Mouse (Mus musculus) frontal cortex, adult 2 months (tissue): ENCODE results near the gene Abca15. TPM values are rescaled to one million over a fixed set of nuclear protein-coding genes. Genes with fewer than 3 reads are reported as not detected.
A peak's percentile ranks its signal among the peaks of the same experiment; 100 is the strongest.
"Not testable (repeated sequence)": the region's sequence is repeated elsewhere in the genome, so short reads cannot be mapped to it uniquely, and the experiment has no call there.

Experiments used
- DNase-seq, 2 experiments: peaks; one replicate each; pipeline ENCODE4 v3.0.0; 2022; ENCODE audit warnings: low spot score in 1 of 2; ENCODE audit errors: extremely low spot score in 1 of 2
- polyA plus RNA-seq: library from polyadenylated mRNA; depleted of rRNA; stranded (reverse); fragments of >200 nt; gene quantifications from 2 replicates; pipeline ENCODE4 v1.2.3, GENCODE M21; 2012; rRNA removed

Gene Abca15
- polyA plus RNA-seq, result 0.04 TPM in 1 of 2 replicates, not detected in the other

- peak in 1 of 2 experiments; percentile 13 for DNase-seq
These were observed at the start of gene Abca15 for GRCm38 (mm10) chr7:120328087-120328793. Gene Abca15, plus strand, starts transcription at chr7:120328670.

GRCm38 (mm10) chr7:120285286-120285685, 43.2 kb upstream of the Abca15 start:
- DNase-seq, result no peak

- DNase-seq, result peak; percentile 50 to 60
These were observed 12.4 kb upstream of the Abca15 start for GRCm38 (mm10) chr7:120316086-120316485.

GRCm38 (mm10) chr7:120322963-120323362, 5.5 kb upstream of the Abca15 start:
- DNase-seq, result no peak

GRCm38 (mm10) chr7:120325911-120326310, 2.6 kb upstream of the Abca15 start:
- not testable (repeated sequence) for DNase-seq

- peak; percentile 7 to 69 for DNase-seq
These were observed 1.0 kb upstream of the Abca15 start for GRCm38 (mm10) chr7:120327220-120328073.

GRCm38 (mm10) chr7:120361159-120361558, 32.7 kb downstream of the Abca15 start:
- no peak for DNase-seq

- no peak for DNase-seq
These were observed 81.0 kb downstream of the Abca15 start, which contains the start of gene Abca16 for GRCm38 (mm10) chr7:120409447-120409846. Gene Abca16, plus strand, starts transcription at chr7:120409647.

GRCm38 (mm10) chr7:120412391-120412790, 83.9 kb downstream of the Abca15 start:
- no peak for DNase-seq

- DNase-seq, result no peak
These were observed 98.2 kb downstream of the Abca15 start for GRCm38 (mm10) chr7:120426625-120427024.

- no peak for DNase-seq
These were observed 103.0 kb downstream of the Abca15 start for GRCm38 (mm10) chr7:120431464-120431863.

Other genes with a start within 250 kb of the Abca15 start
- gene Dnah3, start 233.4 kb upstream of the Abca15 start, polyA plus RNA-seq, result 0.02 and 0.06 TPM in 2 replicates
- gene Tmem159, start 226.3 kb upstream of the Abca15 start, polyA plus RNA-seq, result 12.0 and 14.8 TPM in 2 replicates
- 0.24 and 0.32 TPM in 2 replicates for gene Zp2, start 183.4 kb upstream of the Abca15 start, polyA plus RNA-seq
- gene Anks4b, start 154.8 kb upstream of the Abca15 start, polyA plus RNA-seq, result 0.06 and 0.12 TPM in 2 replicates
- gene Crym, start 126.6 kb upstream of the Abca15 start, polyA plus RNA-seq, result 42.4 and 80.4 TPM in 2 replicates
- gene Abca14, start 124.7 kb upstream of the Abca15 start, polyA plus RNA-seq, result 0.02 TPM in 1 of 2 replicates, not detected in the other
- gene Abca16, start 81.0 kb downstream of the Abca15 start, polyA plus RNA-seq, result not detected in 2 replicates